Mouse (Mus musculus): Measurements from ENCODE around the gene Prdx5.
"Not testable (repeated sequence)": the region's sequence is repeated elsewhere in the genome, so short reads cannot be mapped to it uniquely, and the experiment has no call there.

Gene Prdx5

DNA sequence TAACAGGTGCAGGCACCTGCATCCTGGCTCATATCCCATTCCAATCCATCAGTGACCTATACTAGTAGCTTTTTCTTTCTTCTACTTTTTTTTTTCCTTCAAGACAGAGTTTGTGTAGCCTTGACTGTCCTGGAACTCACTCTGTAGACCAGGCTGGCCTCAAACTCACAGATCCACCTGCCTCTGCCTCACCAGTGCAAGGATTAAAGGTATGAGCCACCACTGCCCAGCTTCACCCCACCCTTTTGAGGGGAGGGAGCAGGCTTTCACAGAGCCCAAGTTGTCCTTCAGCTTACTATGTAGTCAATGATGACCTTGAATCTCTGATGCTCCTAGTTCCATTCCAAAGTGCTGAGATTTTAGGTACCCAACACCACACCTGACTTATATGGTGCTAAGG is 9.5 kb upstream of the Prdx5 start:
- DNase-seq (ENCODE audit: low read depth), result no peak

DNA sequence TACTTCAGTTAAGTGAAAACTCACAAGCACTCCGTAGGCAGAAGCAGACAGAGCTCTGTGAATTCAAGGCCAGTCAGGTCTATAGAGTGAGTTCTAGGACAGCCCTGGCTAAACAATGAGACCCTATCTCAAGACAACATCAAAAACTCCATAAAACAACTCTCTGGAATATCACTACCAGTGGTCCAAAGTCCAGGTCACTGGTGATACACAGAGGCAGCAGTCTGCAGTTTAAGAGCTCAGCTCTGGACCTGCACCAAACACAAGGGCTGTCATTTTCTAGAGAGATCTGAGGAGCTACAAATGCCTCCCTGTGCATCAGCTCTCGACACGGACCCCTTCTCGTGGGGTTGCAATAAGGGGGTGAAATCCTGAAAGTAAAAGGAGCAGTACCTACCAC is 8.4 kb upstream of the Prdx5 start:
- no peak for DNase-seq (ENCODE audit: low read depth)

DNA sequence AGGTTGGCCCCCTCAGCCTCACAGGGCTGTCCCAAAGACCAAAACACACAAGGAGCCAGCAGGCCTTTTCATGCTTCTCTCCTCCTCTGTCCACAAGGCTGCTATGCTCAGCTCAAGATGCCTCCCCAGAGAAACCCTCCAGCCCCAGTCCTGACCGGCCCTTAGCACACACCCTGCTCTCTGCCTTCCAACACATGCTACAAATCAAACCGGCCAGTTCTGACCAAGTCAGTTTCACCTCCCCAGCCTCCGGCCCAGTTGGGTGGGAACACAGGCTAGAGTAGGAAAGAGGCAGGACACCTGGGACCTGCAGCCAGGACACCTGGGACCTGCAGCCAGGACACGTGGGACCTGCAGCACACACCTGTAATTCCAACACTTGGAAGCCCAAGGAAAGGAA is 6.6 kb upstream of the Prdx5 start:
- no peak for DNase-seq (ENCODE audit: low read depth)

DNA sequence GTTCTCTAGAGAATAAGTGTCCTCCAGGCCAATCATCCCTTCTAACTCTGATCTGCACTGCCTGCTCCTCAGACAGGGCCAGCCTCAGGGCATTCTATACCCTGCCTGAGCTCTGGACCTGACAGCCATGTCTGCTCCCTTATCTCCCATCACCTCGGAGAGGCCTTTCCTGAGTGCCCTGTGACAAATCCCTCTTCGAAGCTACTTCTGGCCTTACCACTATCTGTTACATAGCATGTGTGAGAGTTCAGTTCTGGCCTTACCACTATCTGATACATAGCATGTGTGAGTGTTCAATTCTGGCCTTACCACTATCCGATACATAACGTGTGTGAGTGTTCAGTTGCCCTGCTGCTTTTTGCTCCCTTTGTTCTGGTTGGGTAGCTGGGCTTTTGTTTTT is 5.4 kb upstream of the Prdx5 start:
- no peak for DNase-seq (ENCODE audit: low read depth)

DNA sequence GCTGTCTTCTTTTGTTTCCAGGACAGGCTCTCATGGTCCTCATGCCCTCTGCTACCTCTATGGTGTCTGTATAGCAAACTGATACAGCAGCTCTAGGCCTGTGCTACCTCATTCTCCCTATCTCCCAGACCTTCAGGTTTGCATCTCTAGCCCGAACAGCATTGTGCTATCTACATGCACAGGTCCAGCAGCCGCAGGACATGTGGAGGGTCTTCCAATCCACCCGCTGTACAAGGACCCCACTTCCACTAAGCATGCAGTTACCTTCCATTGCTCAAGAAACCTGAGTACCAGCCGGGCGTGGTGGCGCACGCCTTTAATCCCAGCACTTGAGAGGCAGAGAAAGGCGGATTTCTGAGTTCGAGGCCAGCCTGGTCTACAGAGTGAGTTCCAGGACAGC is 4.6 kb upstream of the Prdx5 start:
- no peak for DNase-seq (ENCODE audit: low read depth)

DNA sequence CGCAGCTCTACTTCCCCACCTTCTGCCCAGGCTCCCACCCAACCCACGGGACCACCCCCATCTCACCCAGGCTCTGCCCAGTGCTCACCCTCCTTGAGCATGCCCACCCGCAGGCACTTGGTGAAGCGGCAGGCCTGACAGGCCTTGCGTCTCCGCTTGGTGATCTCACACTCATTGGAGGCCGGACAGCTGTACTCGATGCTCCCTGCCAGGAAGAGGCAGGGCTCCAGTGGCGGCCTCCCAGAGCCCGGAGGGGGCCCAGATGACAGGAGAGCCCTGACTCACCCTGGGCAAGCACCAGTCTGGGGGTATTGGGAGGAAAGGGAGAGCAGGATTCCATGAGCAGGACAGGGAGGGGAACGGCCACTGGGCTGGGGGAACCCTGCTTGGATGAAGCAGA is 4.1 kb upstream of the Prdx5 start:
- DNase-seq (ENCODE audit: low read depth), result no peak

DNA sequence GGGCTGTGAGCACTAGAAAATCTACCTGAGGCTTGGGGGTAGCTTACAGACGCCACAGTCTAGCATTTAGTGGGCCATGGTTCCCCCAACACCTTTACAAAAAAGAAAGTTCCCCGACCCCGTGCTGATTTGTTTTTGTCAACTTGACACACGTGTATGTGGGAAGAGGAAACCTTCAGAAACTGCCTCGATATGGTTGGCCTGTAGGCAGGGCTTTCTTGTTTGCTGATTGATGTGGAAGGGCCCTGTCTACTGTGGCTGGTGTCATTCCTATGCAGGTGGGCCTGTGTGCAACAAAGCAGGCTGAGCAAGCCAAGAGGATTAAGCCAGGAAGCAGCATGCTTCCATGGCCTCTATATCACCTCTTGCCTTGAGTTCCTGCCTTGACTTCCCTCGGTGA is 3.1 kb upstream of the Prdx5 start:
- no peak for DNase-seq (ENCODE audit: low read depth)

DNA sequence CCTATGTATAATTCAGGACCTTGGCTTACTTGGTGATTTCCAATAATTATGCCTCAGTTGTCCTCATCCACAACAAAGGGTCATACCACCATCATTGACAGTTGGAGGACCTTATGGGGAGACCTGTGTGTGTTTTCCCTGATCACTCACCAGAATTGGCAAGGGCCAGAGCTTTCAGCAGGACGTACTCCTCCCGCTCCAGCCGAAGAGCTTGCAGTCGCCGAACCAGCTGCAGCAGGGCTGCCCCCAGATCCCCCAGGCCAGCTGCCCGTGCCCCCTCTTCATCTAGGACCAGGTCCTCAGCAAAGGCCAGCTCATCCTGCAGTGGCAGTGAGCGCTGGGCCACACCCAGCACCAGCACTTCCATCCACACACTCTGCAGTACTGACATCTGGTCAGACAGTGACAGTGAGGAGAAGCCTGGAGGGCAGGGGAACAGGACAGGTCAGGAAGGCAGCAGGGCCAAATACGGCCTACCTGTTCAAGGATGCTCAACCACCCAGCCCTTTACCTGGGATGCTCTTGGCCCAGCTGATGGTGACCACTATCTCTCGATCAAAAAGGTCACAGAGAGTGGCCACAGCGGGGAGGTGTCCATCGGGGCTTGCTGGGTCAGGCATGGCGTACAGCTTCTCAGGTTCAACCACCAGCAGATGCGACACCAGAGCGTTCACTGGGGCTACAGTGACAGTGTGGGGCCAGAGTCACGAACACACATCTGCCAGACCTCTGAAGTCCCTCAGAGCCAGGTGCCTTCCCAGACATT is 2.5 kb upstream of the Prdx5 start:
- DNase-seq (ENCODE audit: low read depth), result no peak

DNA sequence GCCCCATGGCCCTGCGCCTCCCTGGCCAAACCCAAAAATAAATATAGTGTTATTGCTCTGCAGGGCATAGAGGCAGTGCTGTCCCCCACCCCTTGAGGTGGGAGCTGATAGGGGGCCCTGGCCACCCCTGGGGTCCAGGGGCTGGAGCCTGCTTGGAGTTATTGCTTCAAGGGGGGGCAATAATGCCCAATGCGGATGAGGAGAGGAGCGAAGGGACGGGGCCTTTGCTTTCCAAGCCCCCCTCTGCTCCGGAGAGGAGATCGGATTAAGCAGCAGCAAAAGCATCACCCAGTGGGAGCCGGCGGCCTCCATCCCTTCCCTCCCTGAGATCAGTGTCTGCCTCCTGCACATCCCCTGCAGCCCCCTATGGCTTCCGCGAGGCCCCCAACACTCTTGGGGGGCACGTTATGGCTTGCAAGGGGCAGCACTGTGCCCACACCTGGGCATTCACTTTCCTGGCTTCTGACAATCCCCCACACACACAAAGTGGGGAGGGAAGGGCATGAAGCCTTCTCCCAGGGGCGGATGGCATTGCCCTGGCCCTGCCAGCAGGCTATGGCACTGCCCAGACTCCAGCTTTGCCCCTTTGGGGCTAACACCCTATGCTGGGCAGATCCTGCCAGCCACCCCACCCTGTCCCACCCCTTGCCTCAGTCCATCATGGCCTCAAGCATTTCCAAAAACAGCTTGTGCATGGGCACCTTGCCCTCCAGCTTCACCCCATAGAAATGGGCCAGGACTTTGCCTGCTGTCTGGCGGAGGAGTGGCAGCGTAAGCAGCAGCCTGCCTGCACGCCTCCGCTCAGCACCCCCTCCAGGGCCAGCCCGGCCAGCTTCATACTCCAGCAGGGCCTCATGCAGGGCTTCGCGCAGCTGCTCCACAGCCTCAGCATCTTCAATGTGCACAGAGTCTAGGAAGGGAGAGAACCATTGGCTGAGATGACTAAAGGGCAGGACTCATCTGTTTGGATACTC is 1.5 kb upstream of the Prdx5 start:
- DNase-seq (ENCODE audit: low read depth), result no peak

DNA sequence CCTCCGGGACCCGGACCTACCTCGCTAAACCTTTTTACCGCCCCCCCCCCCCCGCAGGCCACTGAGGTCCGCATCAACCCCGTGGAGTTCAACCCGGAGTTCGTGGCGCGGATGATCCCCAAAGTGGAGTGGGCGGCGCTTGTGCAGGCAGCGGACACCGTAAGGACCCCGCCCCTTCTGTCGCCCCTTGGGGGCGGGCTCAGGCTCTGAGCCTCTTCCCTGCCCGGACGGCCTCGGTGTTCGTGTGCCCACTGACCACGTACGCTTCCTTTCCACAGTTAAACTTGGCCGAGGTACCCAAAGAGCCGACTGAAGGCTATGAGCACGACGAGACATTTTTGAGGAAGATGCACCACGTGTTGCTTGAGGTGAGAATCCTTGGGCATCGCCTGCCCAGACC is 400 bp upstream of the Prdx5 start:
- not testable (repeated sequence) for DNase-seq (ENCODE audit: low read depth)

DNA sequence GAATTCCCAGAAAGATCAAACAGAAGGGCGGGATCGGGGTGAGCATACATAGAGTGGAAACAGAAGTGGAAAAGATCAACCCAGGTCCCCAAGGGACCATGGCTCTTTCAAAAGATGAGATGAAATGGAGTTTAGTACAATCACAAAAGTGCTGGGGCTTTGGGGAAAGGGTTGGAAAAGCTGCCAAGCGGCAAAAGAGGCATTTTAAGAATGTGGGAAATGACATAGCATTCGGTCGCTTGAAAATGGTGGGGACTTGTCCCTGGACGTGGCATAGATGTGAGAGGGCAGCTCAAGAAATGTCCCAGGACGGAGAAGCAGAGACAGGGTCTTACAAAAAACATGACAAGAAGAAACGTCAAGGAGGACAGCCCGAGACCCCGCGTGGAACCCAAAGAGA is 885 bp downstream of the Prdx5 start:
- DNase-seq (ENCODE audit: low read depth), result no peak

DNA sequence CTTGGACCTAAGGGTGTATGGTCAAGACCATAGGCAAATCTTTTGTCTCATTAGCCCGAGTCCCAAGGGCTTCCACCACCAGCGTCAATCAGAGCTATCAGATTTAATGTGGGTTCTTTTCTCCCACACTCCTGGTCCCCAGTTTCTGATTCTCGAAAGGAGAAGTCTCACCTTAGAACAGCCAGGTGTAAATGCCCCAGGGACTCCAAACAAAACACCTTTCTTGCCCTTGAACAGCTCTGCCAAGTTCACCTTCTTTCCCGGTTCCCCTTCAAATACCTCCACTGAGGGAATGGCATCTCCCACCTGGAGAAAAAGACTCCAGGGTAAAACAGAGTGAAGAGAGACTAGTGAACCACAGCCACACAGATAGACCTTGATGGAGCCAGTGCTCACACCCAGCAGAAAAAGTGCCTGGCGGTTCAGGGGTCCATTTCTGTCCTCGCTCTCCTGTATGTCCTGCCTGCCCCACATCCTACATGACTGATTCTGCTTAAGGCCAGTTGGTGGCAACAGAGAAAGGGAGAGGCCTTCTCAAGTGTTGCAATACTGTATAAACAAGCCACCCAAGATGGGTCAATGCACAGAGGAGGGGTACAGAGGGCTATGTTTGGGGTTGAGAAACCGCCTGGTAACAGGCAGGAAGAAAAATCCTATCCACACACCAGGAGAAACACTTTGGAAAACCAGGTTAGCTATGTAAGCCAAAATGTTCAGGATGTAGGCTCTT is 1.9 kb downstream of the Prdx5 start:
- DNase-seq (ENCODE audit: low read depth), result no peak

DNA sequence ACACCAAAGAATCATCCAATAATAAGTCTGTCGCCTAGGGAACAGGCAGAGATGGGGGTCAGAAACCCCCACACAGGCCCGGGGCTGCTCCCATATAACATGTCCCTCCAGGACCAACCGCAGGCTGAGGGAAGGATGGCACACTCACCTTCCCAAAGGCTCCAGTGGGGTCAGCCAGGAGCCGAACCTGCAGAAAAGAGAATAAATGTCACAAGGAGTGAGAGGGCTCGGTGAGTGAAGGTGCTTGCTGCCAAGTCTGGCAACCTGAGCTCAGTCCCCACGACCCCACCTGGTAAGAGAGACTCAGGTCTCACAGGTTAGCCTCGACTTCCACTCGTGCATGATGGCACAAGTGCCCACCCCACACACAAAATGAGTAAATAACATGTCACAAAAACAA is 2.8 kb downstream of the Prdx5 start:
- DNase-seq (ENCODE audit: low read depth), result no peak

DNA sequence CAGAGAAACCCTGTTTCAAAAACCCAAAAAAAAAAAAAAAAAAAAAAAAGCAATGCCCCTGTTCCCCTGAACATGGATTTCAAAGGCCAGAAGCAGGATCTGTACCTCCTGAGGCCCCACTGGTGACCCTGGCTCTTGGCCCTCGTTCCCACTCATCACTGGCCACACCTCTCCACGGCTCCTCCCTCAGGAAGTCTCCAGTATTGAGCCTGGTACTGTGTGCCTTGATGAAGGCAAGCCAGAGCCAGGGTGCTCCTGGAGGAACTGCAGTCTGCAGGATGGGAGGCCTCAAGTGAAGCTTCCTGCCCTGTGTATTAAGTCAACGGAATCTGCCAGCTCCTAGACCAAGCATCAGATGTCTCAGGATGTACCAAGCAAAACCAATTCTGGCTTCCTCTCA is 3.7 kb downstream of the Prdx5 start:
- DNase-seq (ENCODE audit: low read depth), result no peak

DNA sequence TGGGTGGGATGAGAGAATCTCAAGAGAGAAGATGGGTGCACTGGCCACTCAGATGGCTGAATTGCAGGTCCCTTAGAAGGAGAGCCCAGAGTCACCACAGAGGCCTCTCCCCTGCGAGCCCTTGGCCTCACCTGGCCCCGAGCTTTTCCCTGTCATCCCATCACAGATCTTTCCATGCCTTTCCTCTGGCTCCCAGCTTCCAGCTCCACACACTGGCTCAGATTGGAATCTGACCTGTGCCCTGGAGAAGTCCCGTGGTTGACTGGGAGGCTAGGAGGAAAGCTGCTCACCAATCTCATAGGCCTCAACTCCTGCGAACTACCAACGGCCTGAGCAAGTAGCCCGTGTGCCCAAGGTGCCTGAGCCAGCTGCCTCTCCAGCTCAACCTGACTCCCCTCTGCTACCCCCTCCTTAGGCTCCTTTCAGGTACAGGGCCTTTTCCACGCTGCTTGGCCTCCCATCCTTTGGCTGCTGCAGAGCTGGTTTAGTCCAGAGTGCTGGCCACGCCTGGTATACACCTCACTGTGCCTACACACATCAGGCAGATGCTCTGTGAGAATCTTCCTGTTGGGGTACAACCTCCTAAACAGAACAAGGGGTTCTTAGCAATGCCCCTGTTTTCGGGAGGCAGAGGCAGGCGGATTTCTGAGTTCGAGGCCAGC is 4.3 kb downstream of the Prdx5 start:
- DNase-seq (ENCODE audit: low read depth), result no peak

DNA sequence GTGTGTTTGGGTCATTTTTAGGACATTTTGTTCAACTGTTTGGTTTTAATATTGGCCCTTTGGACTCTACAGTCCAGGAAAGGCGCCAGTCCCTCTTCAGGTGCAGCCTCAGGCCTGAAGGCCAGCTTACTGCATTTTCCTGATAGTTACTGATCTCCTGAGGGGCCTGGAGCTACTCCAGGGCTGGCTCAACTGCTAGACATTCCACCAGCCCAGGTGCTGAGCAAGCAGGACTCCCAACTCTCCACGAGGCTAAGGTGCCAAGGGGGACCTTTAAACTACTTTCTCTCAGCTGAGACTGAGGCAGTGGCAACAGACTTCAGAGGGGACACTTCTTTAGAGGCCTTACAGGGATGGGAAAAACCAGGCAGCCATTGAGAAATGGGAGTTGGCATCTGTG is 5.1 kb downstream of the Prdx5 start:
- no peak for DNase-seq (ENCODE audit: low read depth)

DNA sequence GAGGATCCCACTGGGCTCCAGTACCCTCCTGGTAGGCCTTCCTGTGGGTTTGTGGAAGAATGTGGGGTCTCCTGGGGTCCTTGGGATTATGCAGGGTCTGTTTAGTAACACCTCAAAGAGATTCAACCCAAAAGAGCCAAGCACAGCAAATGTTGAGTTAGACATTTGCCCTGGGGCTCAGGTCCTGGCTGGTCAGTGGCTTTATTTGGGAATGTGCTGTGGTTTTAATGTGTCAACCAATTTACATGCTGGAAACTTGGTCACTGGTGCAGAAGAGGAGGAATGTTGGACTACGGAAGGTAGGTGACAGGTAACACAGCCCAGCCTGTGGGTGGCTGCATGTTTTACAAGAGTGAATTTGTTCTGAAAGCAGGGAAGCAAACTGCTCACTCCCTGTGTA is 6.9 kb downstream of the Prdx5 start:
- DNase-seq (ENCODE audit: low read depth), result no peak

DNA sequence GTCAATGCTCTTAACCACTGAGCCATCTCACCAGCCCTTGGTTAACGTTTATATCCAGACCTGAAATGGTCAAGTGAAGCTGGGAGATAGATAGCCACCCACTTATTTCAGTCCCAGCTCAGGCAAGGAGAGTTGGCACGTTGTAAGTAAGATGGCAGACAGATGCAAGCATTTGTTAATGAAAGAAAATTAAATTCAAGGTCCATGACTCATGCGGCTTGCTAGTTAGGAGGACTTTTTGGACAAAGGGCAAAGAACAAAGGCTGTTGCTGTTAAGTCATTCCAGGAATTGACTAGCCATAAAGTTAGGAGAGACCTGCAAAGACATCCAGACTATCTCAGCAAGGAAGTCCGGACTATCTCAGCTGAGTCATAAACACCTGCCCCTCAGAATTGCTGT is 10.3 kb downstream of the Prdx5 start:
- DNase-seq (ENCODE audit: low read depth), result no peak

DNA sequence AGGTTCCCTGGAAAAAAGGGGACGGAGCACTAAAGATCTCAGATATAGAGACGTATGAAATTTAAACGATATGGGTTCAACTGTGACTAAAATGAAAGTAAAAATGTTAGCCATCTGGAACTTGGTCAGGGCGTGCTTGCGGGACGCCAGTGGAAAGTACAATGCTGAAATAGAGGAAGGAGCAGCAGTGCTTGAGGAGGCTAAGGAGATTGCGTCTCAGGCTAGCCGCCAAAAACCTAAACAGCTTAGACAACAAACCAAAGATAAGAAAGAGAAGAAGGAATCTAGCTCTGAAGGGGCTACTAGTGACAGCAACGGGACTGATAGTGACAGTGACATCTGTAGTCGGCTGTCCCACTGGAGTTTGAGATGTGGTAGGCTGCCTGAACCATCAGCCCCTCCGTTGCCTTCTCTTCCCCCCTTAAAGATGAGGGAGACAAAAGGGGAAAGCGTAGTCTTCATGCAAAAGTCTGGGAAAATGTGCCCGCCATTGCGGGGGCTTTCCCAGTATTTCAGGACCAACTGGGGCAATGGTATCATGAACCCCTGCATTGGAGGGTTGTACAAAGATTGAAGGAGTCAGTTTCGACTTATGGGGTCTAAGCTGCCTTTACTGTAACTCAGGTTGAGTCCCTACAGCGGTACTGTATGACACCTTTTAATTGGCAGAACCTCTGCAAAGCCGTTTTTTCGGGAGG is 14.1 kb downstream of the Prdx5 start:
- not testable (repeated sequence) for DNase-seq (ENCODE audit: low read depth)

DNA sequence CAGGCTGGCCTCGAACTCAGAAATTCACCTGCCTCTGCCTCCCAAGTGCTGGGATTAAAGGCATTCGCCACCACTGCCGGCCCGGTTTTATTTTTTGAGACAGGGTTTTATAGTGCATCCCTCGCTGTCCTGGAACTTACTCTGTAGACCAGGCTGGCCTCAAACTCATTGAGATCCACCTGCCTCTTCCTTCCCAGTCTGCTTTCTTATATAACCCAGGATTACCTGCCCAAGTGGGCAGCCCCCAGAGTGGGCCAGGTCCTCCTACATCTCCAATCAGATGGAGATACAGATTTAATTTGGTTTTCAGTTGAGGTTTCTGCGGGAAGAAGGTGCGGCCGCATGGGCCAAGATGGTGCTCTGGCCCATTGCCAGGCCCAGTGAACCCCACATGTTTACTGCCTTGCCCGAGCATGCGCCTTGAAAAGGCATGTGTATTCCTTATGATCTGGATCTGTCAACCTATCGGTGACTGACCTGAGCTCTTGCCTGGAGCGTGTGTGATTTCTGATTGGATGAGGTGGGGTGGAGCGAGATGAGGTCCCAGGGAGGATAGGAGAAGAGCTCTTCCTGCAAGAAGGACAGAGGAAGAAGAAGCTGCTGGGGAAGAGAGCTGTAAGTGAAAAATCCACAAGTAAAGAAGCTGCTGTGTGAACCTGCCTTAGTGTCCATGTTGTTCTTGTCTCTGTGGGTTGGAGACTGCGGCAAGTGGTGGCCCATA is 16.0 kb downstream of the Prdx5 start:
- no peak for DNase-seq (ENCODE audit: low read depth)

DNA sequence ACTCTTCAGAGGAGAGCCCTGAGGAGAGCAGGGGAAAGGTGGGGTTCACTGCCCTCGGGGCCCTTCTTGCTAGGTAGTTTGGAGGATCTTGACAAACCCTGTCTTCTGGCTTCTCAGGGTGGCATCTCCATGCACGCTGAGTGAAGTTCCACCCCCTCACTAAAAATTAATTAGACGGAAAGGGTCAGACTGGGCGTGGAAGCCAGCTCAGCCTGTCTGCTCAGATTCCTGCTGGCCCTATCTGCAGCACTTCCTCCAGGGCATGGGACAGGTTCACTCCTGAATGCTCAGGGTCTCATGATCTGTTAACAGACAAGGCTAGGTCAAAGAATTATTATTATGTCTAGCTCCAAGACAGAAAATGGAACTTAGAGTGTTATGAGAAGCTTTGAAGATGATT is 17.4 kb downstream of the Prdx5 start:
- no peak for DNase-seq (ENCODE audit: low read depth)

Measured in c-Kit-positive CD71-negative TER-119-negative erythroid progenitor cells, embryonic 14.5 days (primary cell).